Mouse (Mus musculus) adrenal gland, adult 2 months (tissue): ENCODE results near the gene Cbll1. TPM values are rescaled to one million over a fixed set of nuclear protein-coding genes. Genes with fewer than 3 reads are reported as not detected.
"Not testable (repeated sequence)": the region's sequence is repeated elsewhere in the genome, so short reads cannot be mapped to it uniquely, and the experiment has no call there.

Experiments
- DNase-seq: peaks from one replicate; pipeline ENCODE4 v3.0.0; 2021
- polyA plus RNA-seq: library from polyadenylated mRNA; depleted of rRNA; stranded (reverse); fragments of >200 nt; gene quantifications from 2 replicates; pipeline ENCODE4 v1.2.3, GENCODE M21; 2012; rRNA removed
- total RNA-seq, 2 experiments: library from RNA; stranded (reverse); gene quantifications; 2 replicates each; pipeline ENCODE4 v1.2.3; 2021

Cbll1 gene
- total and polyA plus RNA-seq, 3 experiments = 3.3 to 21.6 (median 16.0) TPM

- no peak for DNase-seq
Observed at GRCm38 (mm10) chr12:31498936-31499313, 491 bp downstream of the Cbll1 start.

- DNase-seq = no peak
Observed at GRCm38 (mm10) chr12:31486431-31486830, 13.0 kb downstream of the Cbll1 start.

- DNase-seq = not testable (repeated sequence)
Observed at GRCm38 (mm10) chr12:31478182-31478581, 21.2 kb downstream of the Cbll1 start.

- DNase-seq = no peak
Observed at GRCm38 (mm10) chr12:31462615-31463014, 36.8 kb downstream of the Cbll1 start.

GRCm38 (mm10) chr12:31461371-31461770, 38.0 kb downstream of the Cbll1 start:
- DNase-seq = no peak

GRCm38 (mm10) chr12:31460270-31460669, 39.1 kb downstream of the Cbll1 start:
- not testable (repeated sequence) for DNase-seq

GRCm38 (mm10) chr12:31458474-31458873, 40.9 kb downstream of the Cbll1 start:
- DNase-seq = no peak

- no peak for DNase-seq
Observed at GRCm38 (mm10) chr12:31456271-31456670, 43.1 kb downstream of the Cbll1 start.

- no peak for DNase-seq
Observed at GRCm38 (mm10) chr12:31449341-31449740, 50.1 kb downstream of the Cbll1 start.

GRCm38 (mm10) chr12:31444827-31445226, 54.6 kb downstream of the Cbll1 start:
- peak; percentile 6 for DNase-seq

GRCm38 (mm10) chr12:31444131-31444546, 55.3 kb downstream of the Cbll1 start:
- DNase-seq = peak; percentile 10

GRCm38 (mm10) chr12:31439612-31440011, 59.8 kb downstream of the Cbll1 start:
- DNase-seq = no peak

GRCm38 (mm10) chr12:31437791-31438190, 61.6 kb downstream of the Cbll1 start:
- no peak for DNase-seq

Other genes starting within 250 kb of the Cbll1 start
- 100 to 1,000 TPM; 129 to 147 TPM for gene Lamb1, start 234.4 kb downstream of the Cbll1 start, total RNA-seq
- 33.2 and 35.8 TPM in 2 replicates for gene Lamb1, start 234.4 kb downstream of the Cbll1 start, polyA plus RNA-seq
- 100 to 1,000 TPM; 262 to 322 TPM for gene Dld, start 148.2 kb downstream of the Cbll1 start, total RNA-seq
- 7.4 and 7.6 TPM in 2 replicates for gene Dld, start 148.2 kb downstream of the Cbll1 start, polyA plus RNA-seq
- 1 to 10 TPM in 1 of 2 experiments, under 1 TPM in 1; 0.55 to 1.3 TPM for gene Slc26a3, start 108.7 kb downstream of the Cbll1 start, total RNA-seq
- gene Slc26a3, start 108.7 kb downstream of the Cbll1 start, polyA plus RNA-seq = 0.22 TPM in 1 of 2 replicates, not detected in the other
- 1 to 10 TPM; 2.9 to 8.4 TPM for gene Slc26a4, start 60.4 kb upstream of the Cbll1 start, total RNA-seq
- 1.3 and 1.9 TPM in 2 replicates for gene Slc26a4, start 60.4 kb upstream of the Cbll1 start, polyA plus RNA-seq
- gene Bcap29, start 135.0 kb upstream of the Cbll1 start, total RNA-seq = 10 to 100 TPM; 20.3 to 27.5 TPM
- gene Bcap29, start 135.0 kb upstream of the Cbll1 start, polyA plus RNA-seq = 0.60 and 0.77 TPM in 2 replicates
- 1 to 10 TPM; 4.6 to 7.0 TPM for gene Dus4l, start 155.2 kb upstream of the Cbll1 start, total RNA-seq
- gene Dus4l, start 155.2 kb upstream of the Cbll1 start, polyA plus RNA-seq = 0.45 and 0.97 TPM in 2 replicates
- gene Cog5, start 155.3 kb upstream of the Cbll1 start, total RNA-seq = 10 to 100 TPM; 38.7 to 40.0 TPM
- 6.1 and 7.7 TPM in 2 replicates for gene Cog5, start 155.3 kb upstream of the Cbll1 start, polyA plus RNA-seq
- gene Gpr22, start 214.3 kb upstream of the Cbll1 start, total RNA-seq = 1 to 10 TPM; 7.1 to 9.7 TPM
- 0.38 and 0.42 TPM in 2 replicates for gene Gpr22, start 214.3 kb upstream of the Cbll1 start, polyA plus RNA-seq